Mouse (Mus musculus) c-Kit-positive CD71-negative TER-119-negative erythroid progenitor cells, embryonic 14.5 days (primary cell): ENCODE measurements around the gene Mrln.

Source experiments
- DNase-seq: peaks from one replicate; pipeline ENCODE4 v3.0.0-alpha.2; 2013; ENCODE audit warnings: low read depth

Mrln gene

GRCm38 (mm10) chr10:70255601-70256210 lies 51.2 kb downstream of the Mrln start:
- DNase-seq = no peak

GRCm38 (mm10) chr10:70257029-70257428 lies 52.6 kb downstream of the Mrln start:
- DNase-seq = peak; percentile 9

- no peak for DNase-seq
Measured at GRCm38 (mm10) chr10:70260904-70261303, 56.4 kb downstream of the Mrln start.

DNA sequence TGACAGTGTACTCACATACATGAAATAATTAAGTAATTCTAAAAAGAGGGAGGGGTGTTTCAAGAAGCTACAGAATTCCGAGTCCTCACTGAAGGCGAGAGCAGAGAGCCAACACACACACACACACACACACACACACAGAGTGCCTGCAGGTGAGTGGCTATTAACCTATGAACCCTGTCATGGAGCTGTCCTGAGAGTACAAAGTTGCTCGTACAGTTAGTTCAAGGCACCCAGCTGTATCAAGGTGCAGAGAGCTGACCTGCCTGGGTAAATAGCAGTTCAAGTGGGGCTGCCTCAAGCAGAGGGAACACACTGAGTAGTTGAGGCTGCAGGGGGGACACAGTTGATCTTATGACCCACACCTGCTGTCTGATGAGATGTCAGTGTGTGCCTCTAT lies 57.6 kb downstream of the Mrln start:
- DNase-seq = no peak

GRCm38 (mm10) chr10:70263681-70264189 lies 59.3 kb downstream of the Mrln start:
- DNase-seq = no peak

DNA sequence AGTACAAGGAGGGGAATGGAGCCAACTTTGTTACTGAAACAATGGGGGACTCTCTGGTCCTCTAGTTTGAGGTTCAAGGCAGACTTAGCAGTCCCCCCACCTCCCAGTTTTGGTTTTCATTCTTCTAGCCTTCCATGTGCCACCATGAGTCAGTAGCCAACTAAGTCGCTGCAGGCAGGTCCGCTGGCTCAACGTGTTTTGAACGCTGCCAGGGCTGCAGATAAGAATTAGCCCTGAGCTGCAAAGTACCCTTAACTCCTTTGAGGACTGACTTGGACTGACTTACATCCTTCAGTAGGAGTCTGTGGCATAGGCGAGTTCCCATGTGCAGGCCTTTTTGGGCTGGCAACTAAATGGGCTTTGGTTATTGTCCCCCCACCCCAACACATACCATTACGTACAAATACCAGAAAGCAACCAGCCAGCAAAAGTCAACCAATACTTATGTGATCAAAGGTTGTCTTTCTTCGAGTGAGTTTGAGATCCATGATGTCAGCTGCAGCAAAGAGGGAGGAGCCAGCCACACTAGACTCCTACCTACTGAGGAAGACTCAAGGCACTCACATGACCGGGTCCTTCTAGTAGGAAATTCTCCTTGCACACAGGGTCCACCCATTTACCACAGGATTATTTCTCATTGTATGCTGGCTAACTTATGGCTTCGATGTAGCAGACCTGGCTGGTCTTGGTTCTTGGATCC lies 60.0 kb downstream of the Mrln start:
- no peak for DNase-seq

DNA sequence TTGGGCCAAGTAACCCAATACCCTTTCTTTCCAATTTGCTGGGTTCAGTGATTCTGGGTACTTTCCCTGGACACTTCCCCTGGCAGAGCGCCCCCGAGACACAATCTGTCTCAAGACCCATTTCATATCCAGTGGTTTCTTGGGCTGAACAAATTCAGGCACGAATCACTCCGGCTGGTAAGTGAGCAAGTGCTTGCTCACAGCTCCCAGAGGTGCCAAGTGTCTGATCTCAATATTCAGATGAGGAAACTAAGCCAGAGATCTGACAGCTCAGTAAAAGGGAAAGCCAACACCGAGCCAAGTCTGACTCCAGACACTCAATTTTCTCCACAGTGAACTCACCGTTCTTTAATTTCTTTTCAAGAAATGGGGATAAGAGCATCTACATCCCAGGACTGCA lies 62.0 kb downstream of the Mrln start:
- DNase-seq = no peak

- no peak for DNase-seq
Measured at GRCm38 (mm10) chr10:70268581-70269446, 64.3 kb downstream of the Mrln start.
